Mouse (Mus musculus) adipose tissue, adult 10 weeks (tissue): ENCODE results near the gene Omt2a. TPM values are rescaled to one million over a fixed set of nuclear protein-coding genes. Genes with fewer than 3 reads are reported as not detected.

Experiments used
- polyA plus RNA-seq: library from polyadenylated mRNA; stranded (reverse); fragments of 350-450 nt; fragmentation: Illumina TruSeq; extraction: RNeasy Lipid Tissue Mini Kit (QIAGEN cat#74804); gene quantifications from one replicate; pipeline ENCODE4 v1.2.3, GENCODE M21; 2014; ENCODE audit warnings: low read depth, low replicate concordance

Omt2a gene
- not detected for polyA plus RNA-seq

DNA sequence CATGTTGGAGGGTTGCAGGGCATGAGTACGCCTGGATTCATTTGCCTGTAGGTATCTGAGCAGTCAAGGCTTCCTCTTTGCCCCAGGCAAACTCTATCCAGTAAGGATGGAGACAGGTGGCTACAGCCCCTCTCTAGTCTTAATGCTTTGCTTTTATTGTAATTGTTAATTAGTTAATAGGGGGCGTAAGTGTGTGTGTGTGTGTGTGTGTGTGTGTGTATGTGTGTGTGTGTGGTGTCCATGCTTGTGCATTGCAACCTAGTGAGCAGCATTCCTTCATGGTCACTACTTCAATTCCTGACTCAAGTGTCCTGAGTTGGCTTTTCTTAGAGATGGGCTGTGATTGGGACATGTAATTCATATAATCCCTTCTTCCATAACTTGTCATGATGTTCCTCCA, at the start of gene Omt2a:
Gene Omt2a (minus strand): TSS at position 101 of the 400 bp plus-strand sequence.

DNA sequence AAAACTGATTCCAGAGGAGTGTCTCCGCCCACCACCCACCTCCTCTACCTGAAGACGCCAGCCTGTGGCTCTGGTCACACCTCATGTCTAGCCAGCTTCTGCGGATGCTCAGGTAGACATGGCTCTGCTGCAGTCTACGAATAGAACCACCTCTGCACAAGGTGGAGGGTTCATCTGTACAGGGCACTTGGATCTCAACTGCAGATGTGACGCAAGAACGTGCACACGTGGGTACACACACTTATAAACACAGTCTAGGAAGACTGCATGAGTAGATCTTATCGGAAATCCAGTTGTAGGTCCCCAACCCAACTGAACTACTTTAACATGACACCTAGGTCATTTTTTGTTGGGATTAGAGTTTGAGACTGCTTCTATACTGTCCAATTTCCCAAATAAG, 41.0 kb upstream of the Omt2a start, which contains the start of gene Gsta2:
Gene Gsta2 (minus strand): TSS at position 178 of the 400 bp plus-strand sequence.

GRCm38 (mm10) chr9:78327289-78327688, 12.7 kb upstream of the Omt2a start, which contains the start of gene Omt2b:
Gene Omt2b, plus strand, starts transcription at chr9:78327589.

GRCm38 (mm10) chr9:78289723-78290122, 24.9 kb downstream of the Omt2a start, which contains the start of gene Gm10639:
Gene Gm10639, plus strand, starts transcription at chr9:78289923.

Other genes with a start within 250 kb of the Omt2a start
- gene Fbxo9, start 205.7 kb downstream of the Omt2a start, polyA plus RNA-seq: 56.3 TPM
- 21.8 TPM for gene Ick, start 205.6 kb downstream of the Omt2a start, polyA plus RNA-seq
- 55.6 TPM for gene Gsta4, start 132.0 kb downstream of the Omt2a start, polyA plus RNA-seq
- not detected for gene Gsta1, start 84.1 kb downstream of the Omt2a start, polyA plus RNA-seq
- not detected for gene Gm3776, start 57.7 kb downstream of the Omt2a start, polyA plus RNA-seq
- not detected for gene Gm10639, start 24.9 kb downstream of the Omt2a start, polyA plus RNA-seq
- not detected for gene Omt2b, start 12.8 kb upstream of the Omt2a start, polyA plus RNA-seq
- 1.9 TPM for gene Gsta2, start 41.0 kb upstream of the Omt2a start, polyA plus RNA-seq
- gene Dppa5a, start 53.4 kb upstream of the Omt2a start, polyA plus RNA-seq: not detected
- not detected for gene Ooep, start 63.9 kb upstream of the Omt2a start, polyA plus RNA-seq
- gene Ddx43, start 81.0 kb upstream of the Omt2a start, polyA plus RNA-seq: 0.26 TPM
- gene Cgas, start 128.4 kb upstream of the Omt2a start, polyA plus RNA-seq: 0.97 TPM
- 12.2 TPM for gene Mto1, start 133.4 kb upstream of the Omt2a start, polyA plus RNA-seq
- gene Gm17324, start 134.0 kb upstream of the Omt2a start, polyA plus RNA-seq: 0.36 TPM
- gene Eef1a1, start 174.4 kb upstream of the Omt2a start, polyA plus RNA-seq: 8,136 TPM